Mouse (Mus musculus) monocyte, adult 2 months (primary cell): Measurements from ENCODE around the gene Egfl8.

Experiments
- DNase-seq, 2 experiments: peaks; one replicate each; pipeline ENCODE4 v3.0.0; 2022; ENCODE audit warnings: low spot score in 2 of 2, low read depth in 1 of 2

The Egfl8 gene

DNA sequence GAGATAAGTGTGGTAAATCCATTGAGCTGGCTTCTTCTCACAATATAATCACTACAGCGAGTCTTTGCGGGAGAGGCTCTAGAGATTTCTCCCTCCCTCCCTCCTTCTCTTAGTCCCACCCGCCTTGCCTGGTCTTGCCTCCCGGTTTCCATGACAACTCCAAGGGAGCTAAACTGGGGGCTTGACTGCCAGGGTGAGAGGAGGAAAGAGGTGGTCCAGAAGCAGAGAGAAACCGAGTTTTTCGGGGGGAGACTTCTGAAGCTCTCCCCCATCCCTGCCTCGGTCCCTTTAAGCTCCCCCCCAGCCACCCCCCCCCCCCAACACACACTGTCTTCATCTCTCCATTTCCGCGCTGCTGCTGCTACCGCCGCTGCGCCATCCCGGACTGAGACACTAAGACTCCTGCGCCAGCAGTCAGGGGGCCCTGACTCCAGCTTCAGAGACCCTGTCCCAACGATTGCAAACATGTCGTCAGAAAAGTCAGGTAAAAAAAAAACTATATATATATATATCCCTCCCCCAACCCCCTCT lies 13.5 kb upstream of the Egfl8 start, which contains the start of gene Prrt1:
Gene Prrt1 (plus strand): TSS at position 313 of the 531 bp plus-strand sequence.
- no peak for DNase-seq

DNA sequence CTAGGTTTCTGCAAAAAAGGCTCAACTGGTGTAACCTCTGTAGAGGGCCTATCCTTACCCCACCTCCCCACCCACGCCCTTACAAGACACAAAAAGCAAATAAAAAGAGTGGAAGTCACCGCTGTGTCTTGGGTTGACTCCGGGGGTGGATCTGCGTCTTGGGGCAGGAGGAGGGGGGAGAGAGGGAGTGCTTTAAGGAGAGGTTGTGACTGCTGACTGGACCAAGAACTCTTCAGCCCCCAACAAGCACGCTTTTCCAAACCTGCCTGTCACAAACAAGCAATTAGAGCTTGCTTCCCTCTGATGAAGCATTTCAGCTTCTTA lies 12.8 kb upstream of the Egfl8 start:
- DNase-seq: no peak

DNA sequence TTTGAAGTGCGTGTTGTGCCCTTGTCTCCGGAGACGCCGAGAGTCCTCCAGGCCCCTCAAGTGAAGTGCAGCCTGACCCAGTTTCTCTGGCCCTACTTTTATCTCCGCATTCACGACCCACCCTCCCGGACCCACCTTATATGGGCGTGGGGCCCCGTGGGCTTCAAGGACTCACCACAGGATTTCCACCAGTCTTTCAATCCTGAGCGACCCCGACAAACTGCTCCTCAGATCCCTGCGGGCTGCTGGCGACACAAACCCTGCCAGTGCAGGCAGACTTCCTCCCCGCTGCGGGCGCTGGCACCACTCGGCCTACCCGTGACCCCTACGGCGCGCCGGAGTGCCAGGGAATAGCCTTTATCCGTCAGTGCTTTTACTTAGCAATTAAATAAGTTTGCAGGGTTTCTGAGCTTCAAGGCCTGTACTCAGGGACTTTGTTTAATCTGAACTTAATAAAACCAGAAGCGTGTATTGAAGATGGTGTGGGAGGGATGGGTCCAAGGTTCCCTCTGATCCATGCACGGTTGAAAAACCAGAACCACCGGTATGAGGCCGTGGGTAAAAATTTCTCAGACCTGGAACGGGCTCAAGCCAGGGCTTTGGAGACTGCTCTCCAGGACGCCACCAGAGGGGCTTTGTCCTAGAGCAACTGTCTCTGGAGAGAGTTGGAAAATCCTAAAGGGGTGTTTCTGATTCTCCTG lies 12.3 kb upstream of the Egfl8 start, which contains the start of gene Ppt2:
Gene Ppt2 (minus strand): TSS at position 568 of the 701 bp plus-strand sequence.
- DNase-seq: peak in 1 of 2 experiments; percentile 31

DNA sequence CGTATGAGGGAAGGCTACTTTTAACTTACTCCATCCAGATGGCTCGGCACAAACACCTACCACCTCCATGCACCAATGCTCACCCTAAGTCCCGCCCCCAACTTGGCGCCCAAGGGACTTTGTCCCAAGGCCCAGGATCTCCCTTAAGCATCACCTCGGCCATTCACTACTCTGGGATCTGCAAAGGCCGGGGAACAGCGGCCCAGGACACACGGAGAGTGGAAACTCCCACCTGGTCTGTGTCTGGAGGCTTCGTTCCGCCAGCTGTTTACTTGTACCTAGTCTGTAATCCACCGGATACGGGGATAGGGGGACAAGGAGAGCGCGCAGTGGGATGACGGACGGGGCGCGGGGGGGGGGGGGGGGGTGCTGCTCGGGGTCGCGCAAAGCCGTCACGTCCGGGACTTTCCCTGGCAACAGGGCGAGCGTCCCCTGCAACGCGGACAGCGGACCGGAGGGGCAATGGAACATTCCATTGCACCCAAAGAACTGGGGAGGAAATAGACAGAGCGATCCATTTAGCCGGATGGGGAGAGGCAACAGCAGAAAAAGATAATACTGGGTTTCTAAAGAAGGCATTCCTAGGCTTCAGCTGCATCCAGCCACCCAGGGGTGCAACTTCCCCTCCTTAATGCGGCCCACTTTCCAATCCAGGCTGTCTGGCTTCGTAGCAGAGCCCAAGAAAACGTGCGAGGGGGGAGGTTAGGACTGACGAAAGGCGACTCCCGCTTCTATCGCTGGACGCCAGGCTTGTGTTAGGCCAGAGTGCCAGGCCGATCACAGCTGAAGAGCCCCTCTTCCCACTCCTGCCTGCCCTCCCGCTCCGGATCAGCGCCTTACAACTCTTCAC lies 11.5 kb upstream of the Egfl8 start:
- no peak for DNase-seq

DNA sequence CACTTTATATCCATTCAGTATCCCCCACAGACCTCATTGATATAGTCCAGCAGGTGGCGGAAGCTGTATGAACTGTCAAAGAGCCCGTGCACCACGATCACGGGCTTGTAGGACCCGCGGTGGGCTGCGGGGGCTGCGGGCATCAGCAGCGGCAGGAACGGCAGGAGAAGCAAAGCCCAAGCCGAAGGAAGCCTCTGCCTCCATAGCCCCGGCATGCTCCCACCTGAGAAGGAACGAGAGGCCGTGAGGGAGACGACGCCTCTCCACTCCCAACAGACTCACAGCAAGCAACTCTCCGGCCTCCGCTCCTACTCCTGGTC lies 11.0 kb upstream of the Egfl8 start:
- no peak for DNase-seq

DNA sequence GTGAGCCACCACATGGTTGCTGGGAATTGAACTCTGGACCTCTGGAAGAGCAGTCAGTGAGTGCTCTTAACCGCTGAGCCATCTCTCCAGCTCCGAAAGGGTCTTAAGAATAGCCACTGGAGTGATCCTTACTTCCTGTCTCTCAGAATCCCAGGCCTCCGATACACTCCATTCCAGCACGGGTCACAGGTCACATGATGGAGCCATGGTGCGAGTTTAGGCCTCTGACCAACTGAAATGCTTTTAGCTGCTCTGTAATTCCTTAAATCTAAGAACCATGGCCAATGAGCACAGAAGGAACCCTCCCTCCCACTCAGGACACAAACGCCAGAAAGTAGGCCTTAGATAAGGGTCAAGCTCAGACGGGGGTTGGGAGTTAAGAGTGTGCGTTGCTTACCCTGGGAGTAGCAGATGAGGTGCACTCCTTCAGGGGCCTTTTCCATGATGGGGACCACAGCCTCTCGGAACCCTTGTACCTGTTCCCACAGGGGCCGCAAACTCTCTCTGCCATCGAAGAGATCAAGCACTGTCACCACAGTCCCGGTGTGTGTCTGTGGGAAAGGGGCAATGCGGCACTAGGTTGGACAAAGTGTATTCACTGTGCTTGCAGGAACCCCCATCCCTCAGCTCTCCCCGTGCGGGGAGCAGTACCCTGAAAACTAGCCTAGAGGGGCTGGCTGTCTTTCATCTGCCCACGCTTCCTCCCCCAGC lies 10.4 kb upstream of the Egfl8 start:
- DNase-seq: no peak

DNA sequence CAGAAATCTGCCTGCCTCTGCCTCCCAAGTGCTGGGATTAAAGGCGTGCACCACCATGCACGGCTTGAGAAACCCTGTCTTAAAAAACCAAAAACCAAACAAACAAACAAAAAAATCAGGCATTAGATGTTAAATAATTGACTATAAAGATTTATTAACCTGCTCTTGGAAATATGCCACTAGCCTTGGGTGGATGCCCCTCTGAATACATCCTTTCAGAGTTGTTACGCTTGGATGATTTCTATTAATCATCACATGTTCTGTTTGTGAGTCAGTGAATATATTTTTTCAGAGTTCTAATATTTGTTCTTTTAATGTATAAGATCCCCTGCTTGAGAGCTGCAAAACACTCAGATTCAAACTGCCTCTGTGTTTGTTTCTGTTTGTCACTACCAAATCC lies 9.2 kb upstream of the Egfl8 start:
- DNase-seq: no peak

DNA sequence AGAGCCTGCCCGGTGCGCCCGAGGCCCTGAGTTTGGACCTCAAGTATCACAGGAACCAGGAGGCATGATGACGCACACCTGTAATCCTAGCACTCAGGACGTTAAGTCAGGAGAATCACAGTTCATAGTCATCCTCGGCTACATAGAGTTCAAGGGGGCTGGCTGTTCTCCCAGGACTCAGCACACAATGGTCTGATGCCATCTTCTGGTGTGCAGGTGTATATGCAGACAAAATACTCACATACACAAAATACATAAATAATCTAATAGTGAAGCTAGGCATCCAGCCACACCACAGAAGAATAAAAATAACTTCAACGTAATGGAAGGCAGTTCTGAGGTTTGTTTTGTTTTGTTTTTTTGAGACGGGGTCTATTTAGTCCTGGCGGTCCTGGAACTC lies 7.4 kb upstream of the Egfl8 start:
- no peak for DNase-seq

DNA sequence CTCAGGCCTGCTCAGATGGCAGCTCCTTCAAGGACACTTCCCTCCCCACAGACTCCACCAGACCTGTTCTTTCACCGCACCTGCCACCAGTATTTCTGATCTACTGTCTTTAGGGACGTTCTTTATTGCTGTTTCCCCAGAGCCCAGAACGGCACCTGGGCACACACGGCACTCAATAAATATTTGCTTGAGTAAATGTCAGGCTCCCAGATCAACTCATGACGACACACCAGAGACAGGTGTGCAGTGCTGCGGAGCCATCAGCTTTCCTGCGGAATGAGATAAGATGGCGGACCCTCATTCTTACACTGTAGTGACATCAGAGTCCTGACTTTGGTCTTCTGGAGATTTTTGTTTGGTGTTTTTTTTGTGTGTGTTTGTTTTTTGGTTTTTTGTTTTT lies 5.2 kb upstream of the Egfl8 start:
- no peak for DNase-seq

DNA sequence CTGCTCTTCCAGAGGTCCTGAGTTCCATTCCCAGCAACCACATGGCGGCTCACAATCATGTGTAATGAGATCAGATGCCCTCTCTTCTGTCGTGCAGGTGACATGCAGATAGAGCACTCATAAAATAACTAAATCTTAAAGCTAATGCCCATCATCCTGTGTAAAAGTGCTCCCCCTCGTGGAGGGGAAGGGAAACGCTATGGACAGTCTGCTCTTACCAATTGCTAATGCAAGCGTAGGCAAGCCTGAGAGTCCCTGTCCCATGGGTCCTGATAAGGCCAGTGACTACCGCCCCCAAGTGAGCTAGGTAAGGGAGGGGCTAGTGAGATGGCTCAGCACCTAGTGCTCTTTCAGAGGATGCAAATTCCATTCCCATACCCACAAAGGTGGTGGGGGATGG lies 3.2 kb upstream of the Egfl8 start:
- DNase-seq: peak; percentile 53 to 63

DNA sequence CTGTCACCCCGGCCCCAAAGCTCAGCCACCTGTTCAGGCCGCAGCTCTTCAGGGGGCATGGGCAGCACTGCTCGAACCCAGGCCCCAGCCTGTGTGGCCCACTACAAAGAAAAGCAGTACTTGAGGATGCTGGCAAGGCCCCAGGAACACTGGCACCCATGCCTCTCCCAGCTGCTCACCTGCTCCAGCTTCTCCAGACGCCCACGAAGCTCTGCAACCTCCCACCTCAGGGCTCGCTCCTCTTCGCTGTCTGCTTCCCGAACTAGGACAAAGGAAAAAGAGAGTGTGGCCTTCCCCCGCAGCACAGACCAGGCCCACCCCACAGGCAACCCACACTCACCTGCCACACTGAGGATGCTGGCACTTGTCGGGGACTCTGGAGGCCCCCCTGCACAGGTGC lies 1.9 kb downstream of the Egfl8 start:
- no peak for DNase-seq

DNA sequence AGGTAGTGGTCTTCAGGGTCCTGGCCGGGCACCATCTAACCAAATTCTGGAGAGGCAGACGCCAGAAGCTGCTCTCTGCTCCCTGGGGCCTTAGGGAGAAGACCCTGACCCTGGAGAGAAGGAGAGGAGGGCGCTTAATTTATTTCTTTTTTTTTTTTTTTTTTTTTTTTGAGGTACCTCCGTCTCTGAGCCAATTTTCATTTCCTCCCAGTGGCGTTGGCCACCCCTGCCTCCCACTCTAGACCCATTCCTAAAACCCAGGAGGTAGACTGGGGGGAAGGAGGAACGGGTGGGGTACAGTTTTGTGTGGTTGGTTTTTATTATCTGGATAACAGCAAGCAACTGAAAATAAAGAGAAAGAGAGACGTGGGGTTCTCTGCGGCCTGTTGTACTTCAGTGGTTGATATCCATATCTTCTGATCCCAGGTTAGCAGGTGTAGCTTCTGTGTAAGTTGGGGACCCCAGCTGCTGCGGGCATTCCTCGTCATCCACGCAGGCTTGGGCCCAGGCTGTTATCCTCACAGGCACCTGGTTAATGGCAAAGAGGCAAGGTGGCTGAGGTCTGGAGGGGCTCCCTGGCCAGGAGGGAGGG lies 2.6 kb downstream of the Egfl8 start:
- no peak for DNase-seq

DNA sequence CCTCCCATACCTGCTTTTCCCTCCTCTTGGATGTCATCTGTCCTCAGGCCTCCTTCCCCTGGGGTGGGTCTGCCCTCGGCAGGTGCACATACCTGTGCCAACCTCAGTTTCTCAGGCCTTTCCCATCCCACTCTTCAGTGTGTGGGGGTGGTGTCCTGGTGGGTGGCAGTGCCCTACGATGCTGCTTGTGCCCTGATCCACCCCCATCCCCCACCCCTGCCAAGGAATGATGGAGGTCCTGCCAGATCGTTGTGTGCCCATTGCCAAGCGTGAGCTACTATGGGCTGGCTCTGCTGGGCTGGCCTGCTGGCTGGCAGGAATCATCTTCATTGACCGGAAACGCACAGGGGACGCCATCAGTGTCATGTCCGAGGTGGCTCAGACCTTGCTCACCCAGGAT lies 4.7 kb downstream of the Egfl8 start:
- no peak for DNase-seq

DNA sequence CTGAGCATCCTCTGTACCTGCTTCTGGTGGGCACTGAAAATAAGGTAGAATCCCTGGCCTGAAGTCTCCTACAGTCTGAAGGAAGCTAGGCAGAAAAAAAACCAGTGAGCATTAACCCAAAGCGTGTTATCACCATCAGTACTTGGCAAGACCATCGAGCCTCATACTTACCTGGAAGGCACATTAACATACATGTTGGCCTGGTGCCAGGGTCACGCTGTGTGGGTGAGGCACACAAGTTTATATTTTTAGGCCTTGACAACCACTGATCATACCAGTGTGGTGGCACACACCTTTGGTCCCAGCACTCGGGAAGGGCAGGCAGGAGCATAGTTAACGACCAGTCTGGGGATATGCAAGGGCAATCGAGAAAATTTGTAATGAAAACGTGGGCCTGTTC lies 7.8 kb downstream of the Egfl8 start:
- DNase-seq: no peak

DNA sequence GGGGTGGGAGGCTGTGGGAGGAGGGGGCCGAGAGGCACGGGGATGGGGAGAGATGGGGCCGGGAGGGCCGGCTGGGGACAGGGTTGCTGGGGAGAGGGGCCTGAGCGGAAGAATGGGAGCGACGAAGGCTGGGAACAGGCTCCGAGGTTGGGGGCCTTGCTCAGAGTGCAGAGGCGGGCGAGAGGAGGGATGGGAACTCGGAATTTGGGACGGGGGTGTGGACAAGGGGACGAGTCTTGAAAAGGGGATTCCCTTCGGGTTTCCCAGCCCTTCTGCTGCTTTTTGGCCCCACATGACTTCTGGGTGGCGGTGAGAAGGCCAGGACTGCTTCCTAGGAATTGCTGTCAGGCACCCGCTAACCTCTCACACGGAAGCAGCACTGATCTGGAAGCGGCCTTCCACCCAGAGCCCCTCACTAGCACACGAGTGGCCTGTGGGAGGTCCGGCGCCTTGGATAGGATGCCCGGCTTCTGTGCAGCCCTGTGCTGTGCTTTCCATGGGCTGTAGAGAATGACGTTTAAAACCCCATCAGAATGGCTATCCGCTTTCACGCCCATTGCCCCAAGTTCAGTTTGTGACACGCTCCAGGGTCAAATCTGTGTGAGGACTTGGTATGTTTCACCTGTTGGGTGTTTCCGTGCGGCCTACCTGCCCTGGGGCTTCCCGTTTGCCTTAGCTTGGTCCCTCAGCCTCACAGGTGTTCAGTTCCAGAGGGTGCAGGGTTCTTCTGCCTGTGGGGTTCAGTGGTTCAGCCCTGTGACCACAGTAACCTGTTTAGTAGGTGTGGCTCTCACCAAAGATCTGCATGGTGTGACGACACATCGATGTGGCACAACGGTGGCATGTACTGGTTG lies 9.4 kb downstream of the Egfl8 start:
- no peak for DNase-seq

DNA sequence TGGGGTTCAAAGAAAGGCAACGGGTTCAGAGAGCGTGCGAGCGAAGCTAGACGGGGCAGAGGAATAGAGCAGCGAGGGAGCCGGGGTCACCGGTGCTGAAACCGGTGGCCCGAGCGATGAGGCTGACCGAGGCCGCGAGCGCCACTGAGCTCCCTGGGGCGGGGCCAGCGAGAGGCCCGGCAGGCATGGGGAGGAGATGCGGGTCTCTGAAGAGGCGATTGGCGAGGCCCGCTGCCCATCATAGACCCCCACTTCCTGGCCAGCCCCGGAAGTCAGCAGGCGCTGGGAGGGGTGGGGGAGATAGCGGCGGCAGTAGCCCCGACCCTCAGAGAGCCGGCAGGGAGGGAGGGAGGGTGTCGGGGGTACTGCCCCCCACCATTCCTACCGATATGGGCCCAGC lies 10.2 kb downstream of the Egfl8 start:
- DNase-seq: peak; percentile 68 to 79

DNA sequence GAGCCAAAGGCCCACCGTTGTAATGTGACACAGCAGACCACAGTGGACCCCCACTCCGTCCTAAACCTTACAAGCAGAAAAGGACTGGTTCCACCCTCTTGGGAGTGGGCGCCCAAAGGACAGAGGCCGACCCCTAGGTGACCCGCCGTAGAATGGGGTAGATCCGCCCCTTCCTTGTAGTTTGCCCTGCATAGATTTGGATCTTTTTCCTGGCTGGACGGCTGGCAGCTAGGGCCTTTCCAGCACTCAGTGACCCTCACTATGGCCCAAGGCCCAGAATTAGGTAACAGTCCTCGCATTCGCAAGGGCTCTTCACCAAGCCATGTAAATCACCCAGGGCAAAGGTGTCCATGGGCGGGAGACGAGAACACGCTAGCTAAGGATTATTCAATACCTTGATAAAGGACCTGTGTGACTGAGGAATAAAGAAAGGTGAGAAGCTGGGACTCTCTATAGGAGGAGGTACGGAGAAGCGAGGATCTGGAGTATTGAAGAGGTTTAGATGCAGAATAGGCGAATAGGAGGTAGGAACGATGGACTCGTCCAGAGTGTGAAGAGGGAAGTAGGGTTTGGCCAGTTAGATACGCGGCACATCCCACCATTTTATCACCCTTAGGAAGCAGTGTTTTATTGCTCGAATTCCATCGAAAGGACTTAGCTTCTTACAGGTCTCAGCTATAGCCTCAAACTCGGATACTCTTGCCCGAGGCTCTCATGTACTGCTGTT lies 11.1 kb downstream of the Egfl8 start:
- DNase-seq: no peak

DNA sequence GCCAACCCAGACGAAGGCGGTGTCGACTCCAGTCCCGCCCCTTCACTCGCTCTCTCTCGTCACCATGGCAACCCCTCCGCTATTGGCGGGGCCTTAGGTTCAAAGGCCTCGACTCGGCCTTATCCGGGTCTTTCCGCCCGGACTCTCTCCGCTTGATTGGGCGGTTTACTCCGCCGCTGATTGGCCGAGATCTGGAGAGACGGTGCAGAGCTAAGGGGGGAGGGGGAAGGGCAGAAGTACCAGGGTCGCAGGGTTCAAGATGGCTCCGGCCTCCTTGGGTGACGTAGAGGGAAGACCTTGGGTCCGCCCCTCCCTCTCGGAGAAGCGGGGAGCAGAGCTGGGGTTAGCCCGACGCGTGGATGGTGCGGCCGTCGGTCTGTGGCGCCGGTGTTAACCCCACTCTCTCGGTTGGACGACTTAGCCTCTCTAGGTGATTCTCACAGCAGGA lies 11.7 kb downstream of the Egfl8 start, which contains the start of gene Agpat1:
Gene Agpat1 (plus strand): TSS at position 202 of the 448 bp plus-strand sequence.
- DNase-seq: peak; percentile 93 to 95

DNA sequence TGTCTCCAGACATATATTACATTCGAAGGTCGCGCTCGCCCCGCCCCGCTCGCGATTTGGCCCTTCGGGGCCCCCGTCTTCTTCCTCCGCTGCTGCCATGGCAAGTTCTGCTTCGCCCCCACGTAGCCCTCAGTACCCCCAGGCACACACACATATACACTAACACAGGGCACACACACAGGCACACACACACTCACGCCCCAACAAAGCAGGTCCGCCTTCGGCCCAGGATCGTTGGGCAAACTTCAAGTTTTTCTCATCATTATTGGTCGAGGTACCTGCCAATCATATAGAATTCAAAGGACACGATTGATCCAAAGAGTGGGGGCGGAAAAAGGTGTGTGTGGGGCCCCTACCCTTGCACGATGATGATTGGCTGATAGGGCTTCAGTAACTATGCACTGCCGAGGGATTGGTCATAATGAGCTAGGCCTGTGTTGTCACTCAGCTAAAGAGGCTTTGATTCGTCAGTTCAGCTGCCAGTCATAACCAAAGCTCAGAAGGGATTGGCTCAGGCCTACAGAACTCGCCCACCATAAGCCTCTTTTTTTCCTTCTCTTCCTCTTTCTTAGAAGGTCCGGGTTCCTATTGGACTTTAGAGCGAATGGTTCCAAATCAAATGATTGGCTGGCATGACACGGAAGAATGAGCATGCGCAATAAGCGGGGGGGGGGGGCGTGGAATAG lies 12.3 kb downstream of the Egfl8 start, which contains the start of gene Rnf5:
Gene Rnf5 (minus strand): TSS at position 316 of the 686 bp plus-strand sequence.
- peak; percentile 92 to 96 for DNase-seq
